Mouse (Mus musculus) E14TG2a.4 (cell line): ENCODE results near the gene Cdt1.

ENCODE experiments used
- CTCF ChIP-seq: conservative IDR thresholded peaks from 2 replicates; pipeline ENCODE4 v1.5.1; 2014; ENCODE audit warnings: low read length
- NANOG ChIP-seq: IDR thresholded peaks from 2 replicates; pipeline ENCODE4 v1.6.1; 2014; ENCODE audit warnings: borderline replicate concordance, low read length, mixed read lengths

DNA sequence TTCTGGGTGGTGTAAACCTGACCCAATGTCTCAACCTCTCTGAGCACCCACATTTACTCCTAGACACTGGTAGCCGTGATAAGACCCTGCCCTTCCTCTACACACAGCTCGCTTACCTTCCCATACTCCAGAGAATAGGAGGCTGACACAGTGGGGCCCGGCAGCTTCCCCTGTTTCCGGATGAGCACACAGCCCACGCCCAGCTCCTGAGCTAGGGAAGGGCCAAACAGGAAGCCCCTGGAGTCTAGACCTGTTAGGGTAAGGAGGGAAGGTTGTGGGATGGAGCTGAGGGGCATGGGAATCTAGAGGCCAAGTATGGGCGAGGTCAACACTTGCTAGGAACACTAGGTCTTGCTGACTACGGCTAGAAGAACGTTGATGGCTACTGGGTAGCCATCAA, 7.5 kb downstream of the Cdt1 start:
- TF ChIP-seq CTCF (no peak), NANOG (no peak)
